Mouse (Mus musculus) embryo, embryonic 10 days (tissue): ENCODE data around the gene Polr3b.

Experiments used
- DNase-seq: peaks from one replicate; pipeline ENCODE4 v3.0.0-alpha.2; 2015; ENCODE audit warnings: low spot score

The Polr3b gene

GRCm38 (mm10) chr10:84760118-84761111, 138.3 kb downstream of the Polr3b start:
- peak; percentile 68 for DNase-seq

- no peak for DNase-seq
Observed at GRCm38 (mm10) chr10:84768766-84769165, 146.7 kb downstream of the Polr3b start.

- DNase-seq = no peak
Observed at GRCm38 (mm10) chr10:84772380-84773130, 150.5 kb downstream of the Polr3b start.

DNA sequence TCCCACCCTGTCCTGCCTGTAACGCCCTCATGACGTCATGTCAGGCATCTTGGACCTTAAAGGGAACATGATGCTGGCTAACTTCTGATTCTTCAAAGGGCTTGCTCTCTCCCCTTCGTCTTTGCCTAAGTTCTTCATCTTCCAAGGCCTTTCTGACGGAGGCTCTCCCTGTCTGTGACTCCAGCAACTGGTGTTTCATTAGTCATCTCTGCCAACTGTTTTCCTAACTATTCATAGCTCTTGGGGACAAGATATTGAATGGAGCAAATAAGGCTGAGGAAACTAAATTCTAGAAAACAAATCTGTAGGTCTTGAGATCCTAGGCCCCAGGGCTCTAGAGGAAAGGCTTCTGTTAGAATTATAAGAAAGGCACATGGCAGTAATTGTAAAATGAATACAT, 151.8 kb downstream of the Polr3b start:
- no peak for DNase-seq

- DNase-seq = no peak
Observed at GRCm38 (mm10) chr10:84774573-84774972, 152.5 kb downstream of the Polr3b start.
